Mouse (Mus musculus): ENCODE data around the gene Hs3st3b1. TPM values are rescaled to one million over a fixed set of nuclear protein-coding genes. Genes with fewer than 3 reads are reported as not detected.
A peak's percentile ranks its signal among the peaks of the same experiment; 100 is the strongest.

The Hs3st3b1 gene
- polyA plus RNA-seq, 1 experiment: 9.3 TPM

DNA sequence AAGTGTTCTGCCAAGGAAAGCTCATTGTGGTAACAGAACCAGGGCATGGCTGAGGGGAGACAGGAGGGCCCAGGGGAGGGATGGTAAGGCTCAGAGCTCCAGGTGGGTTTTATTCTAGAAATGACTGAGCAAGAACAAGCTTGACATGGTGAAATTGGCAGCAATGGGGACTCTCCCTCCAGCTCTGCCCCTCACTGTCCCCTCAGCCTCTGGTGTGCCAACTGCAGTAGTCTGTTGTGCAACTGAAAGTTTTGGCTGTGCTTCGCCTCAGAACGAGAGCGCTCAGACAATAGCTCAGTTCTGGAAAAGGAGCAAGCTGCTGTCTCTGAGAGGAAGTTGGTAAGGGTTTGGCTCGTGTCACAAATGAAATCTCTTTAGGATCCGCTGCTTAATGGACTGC is 43.3 kb upstream of the Hs3st3b1 start:
- TF ChIP-seq POLR2A (IDR thresholded peaks at IDR 0.05; ENCODE audit: control insufficient read depth, extremely low read depth, insufficient read depth, low read length, poor library complexity) (no peak), CTCF (IDR thresholded peaks at IDR 0.05; ENCODE audit: borderline replicate concordance, control insufficient read depth, extremely low read depth, insufficient read depth, low read length, poor library complexity) (no peak)
- no peaks in the 10 kb centered on the region for H3K27me3 ChIP-seq (ENCODE audit: control insufficient read depth, insufficient read depth, low read length)
- WGBS: 72% methylated on average over 5 of the region's 5 CpGs
- no peaks in the 10 kb centered on the region for H3K4me1 ChIP-seq (replicated peaks; ENCODE audit: control insufficient read depth, insufficient read depth, low read length)
- DNase-seq: no peak
- no peak overlapping the region for H3K27ac ChIP-seq (ENCODE audit: control insufficient read depth, insufficient read depth, low read length)
- H3K4me3 ChIP-seq (ENCODE audit: control insufficient read depth, insufficient read depth, low read length): no peak overlapping the region
- no peaks in the 10 kb centered on the region for H3K36me3 ChIP-seq (ENCODE audit: control insufficient read depth, insufficient read depth, low read length)

DNA sequence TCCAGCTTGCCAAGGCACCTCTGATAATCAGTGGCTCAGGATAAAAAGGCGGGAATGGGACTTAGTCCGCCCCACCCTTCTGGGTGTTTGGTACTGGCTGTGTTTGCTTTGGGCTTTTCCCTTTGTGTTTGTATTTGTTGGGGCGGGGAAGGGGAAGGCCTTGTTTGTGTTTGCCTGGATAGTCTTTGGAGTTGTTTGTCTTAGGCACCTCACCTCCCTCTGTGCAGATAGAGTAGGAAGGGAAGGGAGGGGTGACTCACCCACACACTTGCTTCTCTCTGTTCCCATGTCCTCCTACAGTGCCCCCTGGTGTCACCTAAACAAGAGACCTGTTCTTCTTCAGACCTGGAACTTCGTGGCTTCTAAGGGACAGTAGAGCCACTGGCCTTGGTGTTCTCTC is 35.1 kb upstream of the Hs3st3b1 start:
- H3K27me3 ChIP-seq (ENCODE audit: control insufficient read depth, insufficient read depth, low read length): no peaks in the 10 kb centered on the region

DNA sequence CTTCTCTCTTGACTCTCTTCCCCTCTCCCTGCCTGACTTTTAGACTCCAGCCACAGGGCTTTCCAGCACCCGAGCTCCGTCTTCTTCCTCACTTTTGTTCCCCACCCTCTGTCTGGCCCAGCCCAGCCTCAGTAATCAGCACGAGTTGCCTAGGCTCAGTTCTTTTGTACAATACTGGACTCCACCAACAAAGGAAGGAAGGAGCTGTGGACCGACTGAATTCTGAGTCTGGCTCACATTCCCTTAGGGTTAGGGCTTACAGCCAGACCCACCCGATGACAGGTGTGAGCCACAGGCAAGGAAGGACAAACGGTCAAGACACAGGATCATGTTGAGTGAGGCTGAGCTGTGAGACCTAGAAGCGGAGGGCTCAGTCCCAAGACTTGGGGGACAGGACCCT is 34.7 kb upstream of the Hs3st3b1 start:
- WGBS: 60% methylated on average over 7 of the region's 7 CpGs
- H3K36me3 ChIP-seq (ENCODE audit: control insufficient read depth, insufficient read depth, low read length): no peaks in the 10 kb centered on the region
- no peak overlapping the region for H3K27ac ChIP-seq (ENCODE audit: control insufficient read depth, insufficient read depth, low read length)
- TF ChIP-seq CTCF (IDR thresholded peaks at IDR 0.05; ENCODE audit: borderline replicate concordance, control insufficient read depth, extremely low read depth, insufficient read depth, low read length, poor library complexity): no peak
- no peak for TF ChIP-seq POLR2A (IDR thresholded peaks at IDR 0.05; ENCODE audit: control insufficient read depth, extremely low read depth, insufficient read depth, low read length, poor library complexity)
- no peaks in the 10 kb centered on the region for H3K27me3 ChIP-seq (ENCODE audit: control insufficient read depth, insufficient read depth, low read length)
- no peak for DNase-seq
- H3K4me3 ChIP-seq (ENCODE audit: control insufficient read depth, insufficient read depth, low read length): no peak overlapping the region
- no peaks in the 10 kb centered on the region for H3K4me1 ChIP-seq (replicated peaks; ENCODE audit: control insufficient read depth, insufficient read depth, low read length)

More for the DNA sequence above, 35.1 kb upstream of the Hs3st3b1 start:
- Histone ChIP-seq H3K4me3 (ENCODE audit: control insufficient read depth, insufficient read depth, low read length) (no peak overlapping the region), H3K4me1 (replicated peaks; ENCODE audit: control insufficient read depth, insufficient read depth, low read length) (no peaks in the 10 kb centered on the region), H3K36me3 (ENCODE audit: control insufficient read depth, insufficient read depth, low read length) (no peaks in the 10 kb centered on the region), H3K27ac (ENCODE audit: control insufficient read depth, insufficient read depth, low read length) (no peak overlapping the region)
- TF ChIP-seq POLR2A (IDR thresholded peaks at IDR 0.05; ENCODE audit: control insufficient read depth, extremely low read depth, insufficient read depth, low read length, poor library complexity): no peak
- 64% methylated on average over 4 of the region's 4 CpGs for WGBS
- DNase-seq: peak; percentile 28

DNA sequence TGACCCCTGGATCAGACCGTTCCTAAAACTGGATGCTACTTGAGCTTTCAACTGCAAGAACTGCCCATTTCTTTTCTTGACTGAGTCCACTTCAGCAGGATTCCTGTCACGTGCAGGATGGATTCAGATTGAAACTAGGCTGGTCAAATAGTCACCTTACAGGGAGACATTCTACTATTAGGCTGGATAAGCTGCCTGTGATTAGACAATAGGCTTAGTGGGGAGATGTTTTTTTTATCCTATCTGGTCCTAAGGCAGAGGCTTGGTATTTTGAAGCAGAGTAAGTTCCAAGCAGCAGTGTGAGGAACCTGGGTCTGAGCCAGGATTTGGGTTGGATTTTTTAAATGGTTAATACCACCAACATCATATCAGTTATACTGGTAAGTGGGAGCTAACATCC is 31.8 kb upstream of the Hs3st3b1 start:
- no peak overlapping the region for H3K4me3 ChIP-seq (ENCODE audit: control insufficient read depth, insufficient read depth, low read length)
- H3K27me3 ChIP-seq (ENCODE audit: control insufficient read depth, insufficient read depth, low read length): no peaks in the 10 kb centered on the region
- no peak overlapping the region for H3K27ac ChIP-seq (ENCODE audit: control insufficient read depth, insufficient read depth, low read length)
- 91% methylated on average over 2 of the region's 2 CpGs for WGBS
- H3K36me3 ChIP-seq (ENCODE audit: control insufficient read depth, insufficient read depth, low read length): no peaks in the 10 kb centered on the region
- TF ChIP-seq POLR2A (IDR thresholded peaks at IDR 0.05; ENCODE audit: control insufficient read depth, extremely low read depth, insufficient read depth, low read length, poor library complexity) (no peak), CTCF (IDR thresholded peaks at IDR 0.05; ENCODE audit: borderline replicate concordance, control insufficient read depth, extremely low read depth, insufficient read depth, low read length, poor library complexity) (no peak)
- H3K4me1 ChIP-seq (replicated peaks; ENCODE audit: control insufficient read depth, insufficient read depth, low read length): no peaks in the 10 kb centered on the region
- DNase-seq: no peak

DNA sequence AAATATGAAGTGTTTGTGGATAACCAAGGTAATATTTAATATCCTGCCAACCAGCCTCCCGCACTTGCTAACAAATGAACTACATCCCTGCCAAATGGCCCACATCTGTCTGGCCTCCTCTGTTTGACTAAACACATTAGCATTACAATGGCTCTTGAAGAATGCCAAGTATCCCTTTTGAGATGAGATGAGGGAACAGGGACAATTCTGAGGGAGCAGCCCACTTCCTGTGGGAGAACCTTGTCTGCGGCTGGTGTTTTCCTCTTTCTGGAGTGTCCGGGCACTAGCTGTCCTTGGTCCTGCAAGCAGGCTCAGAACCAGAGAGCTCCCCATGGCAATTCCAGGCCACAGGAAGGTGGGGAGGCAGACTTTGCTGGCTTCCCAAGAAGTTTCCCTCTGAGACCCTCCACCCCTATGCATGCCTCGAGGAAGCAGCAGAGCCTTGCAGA is 30.7 kb upstream of the Hs3st3b1 start:
- no peak overlapping the region for H3K27ac ChIP-seq (ENCODE audit: control insufficient read depth, insufficient read depth, low read length)

GRCm38 (mm10) chr11:63951831-63952631 is 29.9 kb upstream of the Hs3st3b1 start:
- no peak for DNase-seq

More for the DNA sequence above, 30.7 kb upstream of the Hs3st3b1 start:
- WGBS: 86% methylated on average over 4 of the region's 4 CpGs
- TF ChIP-seq POLR2A (IDR thresholded peaks at IDR 0.05; ENCODE audit: control insufficient read depth, extremely low read depth, insufficient read depth, low read length, poor library complexity) (no peak), CTCF (IDR thresholded peaks at IDR 0.05; ENCODE audit: borderline replicate concordance, control insufficient read depth, extremely low read depth, insufficient read depth, low read length, poor library complexity) (no peak)
- Histone ChIP-seq H3K27me3 (ENCODE audit: control insufficient read depth, insufficient read depth, low read length) (no peaks in the 10 kb centered on the region), H3K36me3 (ENCODE audit: control insufficient read depth, insufficient read depth, low read length) (no peaks in the 10 kb centered on the region), H3K4me1 (replicated peaks; ENCODE audit: control insufficient read depth, insufficient read depth, low read length) (no peaks in the 10 kb centered on the region), H3K4me3 (ENCODE audit: control insufficient read depth, insufficient read depth, low read length) (no peak overlapping the region)
- no peak for DNase-seq

More at GRCm38 (mm10) chr11:63951831-63952631, 29.9 kb upstream of the Hs3st3b1 start:
- Histone ChIP-seq H3K36me3 (ENCODE audit: control insufficient read depth, insufficient read depth, low read length) (no peaks in the 10 kb centered on the region), H3K27me3 (ENCODE audit: control insufficient read depth, insufficient read depth, low read length) (no peaks in the 10 kb centered on the region), H3K4me3 (ENCODE audit: control insufficient read depth, insufficient read depth, low read length) (no peak overlapping the region), H3K27ac (ENCODE audit: control insufficient read depth, insufficient read depth, low read length) (no peak overlapping the region), H3K4me1 (replicated peaks; ENCODE audit: control insufficient read depth, insufficient read depth, low read length) (no peaks in the 10 kb centered on the region)
- 34% methylated on average over 19 of the region's 19 CpGs for WGBS
- TF ChIP-seq POLR2A (IDR thresholded peaks at IDR 0.05; ENCODE audit: control insufficient read depth, extremely low read depth, insufficient read depth, low read length, poor library complexity): no peak
- TF ChIP-seq CTCF (IDR thresholded peaks at IDR 0.05; ENCODE audit: borderline replicate concordance, control insufficient read depth, extremely low read depth, insufficient read depth, low read length, poor library complexity): no peak
